Mouse (Mus musculus) left cerebral cortex, adult 18-20 months (tissue): ENCODE measurements around the gene Fam163b. TPM values are rescaled to one million over a fixed set of nuclear protein-coding genes. Genes with fewer than 3 reads are reported as not detected.

ENCODE experiments used
- DNase-seq, 2 experiments: peaks; one replicate each; pipeline ENCODE4 v3.0.0; 2021 to 2022; ENCODE audit warnings: low spot score in 2 of 2, mixed read lengths in 1 of 2
- total RNA-seq, 2 experiments: library from RNA; stranded (reverse); gene quantifications; 2 replicates each; pipeline ENCODE4 v1.2.3; 2021

Gene Fam163b
- total RNA-seq, 2 experiments from 2014 or later = 98.9 to 107 TPM

DNA sequence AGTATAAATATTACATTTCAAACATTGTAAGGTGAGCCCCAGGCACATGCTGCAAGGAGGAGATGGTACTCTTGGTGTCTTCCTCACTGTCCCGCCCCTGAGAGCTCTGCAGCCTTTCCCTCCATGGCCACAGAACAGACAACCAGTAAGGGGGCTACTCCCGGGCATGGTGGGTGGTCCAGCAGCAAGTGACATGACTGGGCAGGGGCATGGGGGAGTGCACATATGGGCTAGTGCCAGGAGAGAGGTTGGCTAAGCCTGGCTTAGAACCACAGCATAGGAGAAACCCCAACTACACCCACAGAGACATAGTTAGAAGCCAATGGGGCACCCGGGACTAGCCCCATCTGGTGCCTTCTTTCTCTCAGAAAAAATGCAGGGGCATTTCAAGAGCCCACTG is 6.0 kb downstream of the Fam163b start:
- DNase-seq = no peak

DNA sequence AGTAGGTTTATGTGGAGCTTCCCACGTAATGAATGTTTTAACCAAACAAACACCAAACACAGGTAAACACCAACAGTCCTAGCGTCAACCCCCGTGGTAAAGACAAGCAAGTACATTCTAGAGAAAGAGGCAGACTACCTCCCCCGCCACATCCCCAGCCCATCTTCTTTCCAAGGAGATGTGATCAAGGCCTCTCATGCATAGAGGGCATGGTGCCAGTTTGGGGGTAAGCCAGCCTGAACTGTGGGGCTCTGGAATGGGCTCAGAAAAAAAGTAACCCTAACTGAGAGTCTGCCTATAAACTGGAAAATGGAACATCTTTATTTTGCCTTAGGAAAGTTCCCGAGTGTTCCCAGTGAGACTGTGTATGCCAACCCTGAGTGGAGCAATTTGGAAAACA is 6.4 kb downstream of the Fam163b start:
- DNase-seq = no peak

DNA sequence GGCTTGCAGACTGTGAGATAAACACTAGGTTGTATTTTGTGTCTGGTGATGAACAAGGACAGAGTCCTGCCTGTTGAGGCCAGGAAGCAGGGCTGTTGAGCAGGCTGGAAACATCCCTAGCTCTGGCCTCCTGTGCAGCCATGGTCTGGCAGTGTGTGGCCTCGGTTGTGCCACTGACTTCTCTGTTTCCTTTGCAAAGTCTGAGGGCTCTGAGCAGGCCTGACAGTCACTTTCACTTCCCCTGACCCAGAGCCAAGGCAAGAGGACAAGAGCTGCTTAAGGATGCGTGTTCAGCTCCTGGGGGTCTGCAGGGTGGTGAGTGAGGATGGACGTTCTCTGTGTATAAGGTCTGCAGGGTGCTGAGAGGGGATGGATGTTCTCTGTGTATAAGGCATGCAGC is 13.3 kb downstream of the Fam163b start:
- DNase-seq = no peak

DNA sequence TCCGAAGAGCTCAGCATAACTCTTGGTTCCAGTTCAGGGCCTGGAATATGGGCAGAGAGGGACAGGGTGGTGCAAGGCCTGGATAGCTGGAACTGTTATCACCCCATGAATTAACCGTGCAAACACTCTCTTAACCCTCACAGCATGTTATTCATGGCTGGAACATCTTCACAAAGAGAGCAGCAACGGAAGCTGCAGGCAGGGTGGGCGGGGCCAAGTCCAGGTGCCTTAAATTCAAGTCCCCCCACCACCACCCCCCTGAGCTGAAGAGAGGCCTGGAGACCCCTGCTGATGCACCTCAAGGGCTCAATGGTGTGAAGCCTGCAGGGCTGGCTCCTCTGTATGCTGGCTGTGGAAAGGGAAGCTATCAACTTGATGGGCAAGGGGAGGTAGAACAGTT is 15.8 kb downstream of the Fam163b start:
- no peak for DNase-seq

DNA sequence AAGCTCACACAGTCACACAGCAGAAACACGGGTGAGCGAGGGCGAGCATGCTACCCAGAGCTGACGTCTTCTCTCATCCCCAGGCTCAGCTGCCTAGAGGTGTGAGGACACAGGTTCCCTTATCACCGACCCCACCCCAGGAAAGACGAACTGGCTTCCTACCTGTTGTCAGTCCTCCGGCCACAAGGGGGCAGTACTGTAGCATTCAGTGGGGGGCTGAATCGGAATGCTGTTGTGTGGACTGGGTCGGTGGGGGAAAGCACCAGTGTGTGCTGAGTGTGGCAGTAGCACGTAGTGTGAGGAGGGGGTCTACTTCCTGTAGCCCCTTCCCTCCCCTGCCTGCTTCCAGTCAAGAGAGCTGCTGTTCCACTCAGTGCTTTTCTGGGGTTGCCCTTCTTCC is 16.3 kb downstream of the Fam163b start:
- peak; percentile 33 to 59 for DNase-seq

DNA sequence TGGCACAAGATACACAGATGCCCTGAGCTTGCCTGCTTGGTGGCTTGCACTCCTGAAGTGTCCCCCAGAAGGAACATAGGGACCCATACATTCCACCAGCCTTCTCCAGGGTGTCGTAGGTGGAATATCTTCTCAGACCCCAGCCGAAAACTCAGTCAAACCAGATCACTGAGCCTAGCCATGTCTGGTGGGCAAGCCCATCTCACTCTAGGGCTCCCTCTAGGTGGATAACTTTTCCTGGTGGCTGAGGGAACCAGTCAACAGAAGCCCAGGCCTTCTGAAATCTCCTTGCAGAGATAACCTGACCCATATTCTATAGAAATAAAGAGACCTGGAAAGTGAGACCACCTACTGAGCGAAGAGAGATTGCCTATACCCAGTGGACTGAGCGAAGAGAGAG is 19.2 kb downstream of the Fam163b start:
- no peak for DNase-seq

DNA sequence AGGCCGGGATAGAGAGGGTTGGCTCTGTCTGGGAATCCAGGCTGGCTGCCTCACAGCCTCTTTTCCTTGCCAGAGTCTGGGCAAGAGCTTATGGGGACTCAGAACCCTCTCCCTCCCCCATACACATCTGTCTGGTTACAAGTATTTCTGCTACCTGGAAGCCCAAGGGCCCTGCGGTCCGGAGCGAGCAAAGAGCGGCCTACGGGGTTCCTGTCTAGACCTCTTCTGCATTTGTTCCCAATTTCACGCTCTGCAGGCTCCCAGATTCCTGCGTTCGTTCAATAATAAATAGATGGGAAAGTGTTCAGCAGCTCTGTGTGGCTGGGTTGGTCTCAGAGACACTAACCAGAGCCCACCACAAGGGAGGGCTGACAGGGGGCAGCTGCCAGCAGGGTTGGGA is 19.7 kb downstream of the Fam163b start:
- DNase-seq = no peak

DNA sequence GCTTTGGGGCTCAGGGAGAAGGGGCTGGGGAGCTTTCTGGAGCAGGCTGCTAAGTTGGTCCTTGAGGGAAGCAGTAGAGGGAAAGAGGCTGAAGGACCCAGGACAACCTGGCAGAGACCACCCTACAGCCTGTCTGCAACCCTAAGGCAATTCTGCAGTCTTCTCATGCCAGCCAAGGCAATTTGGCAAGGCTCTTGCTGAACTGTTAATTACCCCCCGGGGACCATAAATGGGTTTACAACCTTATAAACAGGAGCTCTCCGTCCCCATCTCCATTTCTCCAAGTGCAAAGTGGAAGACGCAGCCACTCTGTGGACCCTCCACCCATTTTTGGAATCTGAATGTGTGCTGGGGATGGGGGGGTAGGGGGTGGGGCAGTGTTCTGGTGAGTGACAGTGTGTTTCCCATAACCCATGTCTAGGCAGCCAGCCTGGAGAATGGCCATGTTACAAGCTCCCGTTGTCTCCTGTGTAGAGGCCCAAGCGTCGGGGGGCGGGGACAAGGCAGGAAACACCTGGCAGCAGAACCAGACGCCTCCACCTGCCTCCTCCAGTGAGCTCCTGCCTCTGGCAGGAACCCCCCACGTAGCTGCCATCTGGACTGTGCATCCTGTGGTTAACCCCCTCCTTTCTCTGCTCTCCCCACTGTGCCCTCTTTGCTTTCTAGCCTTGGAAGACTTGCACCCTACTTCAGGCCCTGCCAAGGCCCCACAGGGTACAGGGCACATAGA is 20.5 kb downstream of the Fam163b start:
- DNase-seq = no peak

DNA sequence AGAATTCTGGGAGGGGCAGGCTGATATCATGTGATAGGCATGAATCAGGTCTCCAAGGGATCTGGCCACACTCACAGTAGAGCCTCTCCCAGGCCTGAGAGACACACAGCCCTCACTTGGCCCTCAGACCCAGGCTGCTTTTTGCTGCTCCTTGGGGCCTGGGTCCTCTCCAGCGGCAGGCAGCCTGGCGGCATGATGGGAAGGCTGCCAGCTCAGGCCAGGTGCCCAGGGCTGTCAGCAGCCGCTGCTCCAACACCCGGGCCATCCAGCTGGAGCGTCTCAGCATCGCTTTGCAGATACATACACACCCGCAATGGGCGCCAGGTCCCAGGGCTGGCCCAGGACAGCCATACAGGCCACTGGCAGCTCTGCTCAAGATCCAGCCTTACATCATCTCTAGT is 22.1 kb downstream of the Fam163b start:
- DNase-seq = no peak

DNA sequence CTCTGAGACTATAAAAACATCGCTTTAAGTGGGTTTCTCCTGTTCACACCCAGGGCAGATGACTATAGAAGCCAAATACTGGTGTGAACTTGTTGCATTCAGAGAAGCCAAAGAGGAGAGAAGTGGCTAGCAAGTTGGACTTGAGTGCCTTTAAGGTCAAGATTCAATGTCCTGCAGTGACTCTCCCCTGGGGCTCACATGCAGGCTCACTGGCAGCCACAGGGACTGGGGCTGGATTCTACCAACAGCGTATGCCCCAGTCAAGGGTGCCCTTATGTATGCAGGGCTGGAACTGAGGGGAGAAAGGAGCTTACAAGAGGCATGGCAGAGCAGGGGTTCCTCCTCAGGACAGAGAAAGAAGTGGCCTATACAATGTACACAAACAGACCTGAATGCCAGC is 22.5 kb downstream of the Fam163b start:
- DNase-seq = no peak

DNA sequence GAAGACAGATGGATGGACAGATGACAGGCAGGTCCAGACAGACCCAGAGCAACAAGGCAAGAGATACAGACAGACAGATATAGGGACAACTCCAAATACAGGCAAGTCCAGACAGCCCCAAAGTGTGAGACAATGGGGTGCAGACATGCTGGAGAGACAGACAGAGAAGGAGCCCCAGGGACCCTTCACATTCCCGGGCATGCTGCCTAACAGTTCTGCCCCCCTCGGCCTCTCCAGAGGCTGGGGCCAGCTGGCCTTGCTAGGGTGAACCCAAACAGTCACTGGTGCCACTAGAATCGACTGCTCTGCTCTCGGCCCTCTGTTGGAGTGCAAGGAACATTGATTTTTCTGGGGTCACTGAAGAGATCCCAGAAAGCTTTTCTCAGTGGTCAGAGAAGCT is 23.8 kb downstream of the Fam163b start:
- no peak for DNase-seq

DNA sequence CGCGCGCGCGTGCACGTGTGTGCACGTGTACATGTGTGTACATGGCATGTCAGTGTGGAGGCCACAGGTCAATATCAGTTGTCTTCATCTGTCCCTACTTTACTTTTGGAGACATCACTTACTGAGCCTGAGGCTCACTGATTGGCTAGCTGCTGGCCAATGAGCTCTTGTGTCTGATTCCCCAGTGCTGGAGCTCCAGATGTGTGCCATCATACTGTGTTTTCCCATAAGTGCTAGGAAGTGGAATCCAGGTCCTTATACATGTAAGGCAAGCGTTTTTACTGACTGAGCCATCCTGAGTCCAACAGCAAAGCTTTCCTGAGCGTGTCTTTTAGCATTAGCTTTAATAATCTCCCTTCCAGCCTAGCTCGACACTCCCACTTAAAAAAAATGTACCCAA is 28.1 kb downstream of the Fam163b start:
- no peak for DNase-seq

DNA sequence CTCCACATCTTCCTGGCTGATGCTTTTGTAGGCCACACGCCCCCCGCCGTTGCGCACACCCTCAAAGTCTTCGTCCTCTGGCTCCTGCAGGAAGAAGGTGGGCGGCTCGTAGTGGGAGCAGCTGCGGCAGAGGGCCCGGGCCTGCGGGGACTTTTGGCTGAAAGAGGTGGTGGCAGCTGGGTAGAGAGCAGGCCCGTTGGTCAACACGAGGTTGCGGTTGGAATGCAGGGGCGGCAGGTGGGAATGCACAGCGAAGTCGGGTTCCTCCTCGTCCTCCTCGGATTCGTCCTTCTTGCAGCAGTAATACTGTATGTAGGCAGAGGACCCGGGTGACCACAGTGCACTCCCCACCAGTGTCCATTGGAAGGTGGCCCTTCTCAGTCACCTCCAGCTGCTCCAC is 29.7 kb downstream of the Fam163b start:
- DNase-seq = peak in 1 of 2 experiments; percentile 45

DNA sequence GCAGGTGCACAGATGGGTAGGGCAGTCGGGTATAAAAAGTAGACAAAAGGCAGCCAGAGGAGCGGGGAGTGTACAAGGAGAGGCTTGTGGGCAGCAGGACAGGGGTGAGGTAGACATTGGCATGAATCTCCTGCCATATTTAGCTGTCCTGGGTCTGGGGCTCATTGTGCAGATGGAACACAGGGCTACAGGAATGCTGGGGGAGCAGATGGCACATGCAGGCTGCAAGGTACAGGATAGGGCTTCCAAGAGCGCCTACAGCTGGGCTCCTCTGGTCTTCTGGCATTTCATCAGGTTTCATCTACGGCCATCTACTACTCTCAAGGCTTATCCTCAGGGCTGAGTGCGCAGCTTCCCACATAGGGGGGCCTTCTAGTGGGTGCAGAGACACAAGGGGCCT is 33.2 kb downstream of the Fam163b start:
- DNase-seq = no peak

DNA sequence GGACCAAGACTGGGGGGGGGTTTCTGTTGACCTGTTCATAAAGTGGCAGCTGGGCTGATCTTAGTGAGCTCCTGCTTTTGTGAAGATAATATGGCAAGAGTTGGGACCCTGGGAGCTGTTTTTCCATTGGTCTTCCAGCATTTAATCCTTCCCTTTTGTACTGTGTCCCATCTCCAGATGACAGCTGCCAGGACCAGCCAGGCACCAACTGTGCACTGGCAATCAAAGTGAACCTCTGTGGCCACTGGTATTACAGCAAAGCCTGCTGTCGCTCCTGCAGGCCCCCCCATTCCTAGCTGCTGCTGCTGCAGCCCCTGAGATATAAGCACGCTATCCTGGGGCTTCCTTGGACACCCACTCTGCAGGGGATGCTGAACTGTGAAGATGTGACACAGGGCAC is 34.1 kb downstream of the Fam163b start:
- no peak for DNase-seq

DNA sequence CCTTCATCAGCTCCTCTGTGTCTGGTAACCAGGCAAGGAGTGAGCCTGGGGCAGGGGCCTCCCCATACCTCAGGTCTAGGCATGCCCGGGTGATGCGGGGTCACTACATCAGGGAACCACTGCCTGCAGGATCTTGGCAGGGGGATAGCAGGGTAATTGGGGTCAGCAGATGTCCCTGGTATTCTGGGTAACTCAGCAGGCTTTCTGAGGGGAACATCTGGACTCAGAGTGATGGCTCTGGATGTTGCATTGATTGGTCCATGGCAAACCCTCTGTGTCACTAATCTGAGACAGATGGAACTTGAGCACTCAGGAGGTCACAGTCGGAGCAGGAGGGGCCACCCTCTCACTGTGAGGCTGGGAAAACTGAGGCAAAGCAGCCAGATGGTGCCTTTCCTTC is 35.5 kb downstream of the Fam163b start:
- no peak for DNase-seq

DNA sequence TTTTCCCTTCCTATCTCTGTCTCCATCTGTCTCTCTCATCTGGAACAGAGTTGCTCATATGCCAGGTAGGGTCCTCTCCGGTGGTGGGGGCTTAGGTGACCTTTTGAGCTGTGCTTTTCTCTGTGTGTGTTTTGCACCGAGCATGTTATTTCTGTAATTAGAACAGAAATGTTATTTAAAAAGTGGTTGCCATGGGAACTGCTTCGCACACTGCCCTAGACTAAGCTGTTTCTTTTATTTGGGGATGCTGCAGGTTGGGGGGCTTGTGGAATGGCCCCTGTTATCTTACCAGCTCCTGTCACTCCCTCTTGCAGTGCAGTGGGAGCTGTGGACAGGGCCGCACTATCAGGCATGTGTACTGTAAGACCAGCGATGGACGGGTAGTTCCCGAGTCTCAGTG is 38.7 kb downstream of the Fam163b start:
- peak in 1 of 2 experiments; percentile 33 for DNase-seq

DNA sequence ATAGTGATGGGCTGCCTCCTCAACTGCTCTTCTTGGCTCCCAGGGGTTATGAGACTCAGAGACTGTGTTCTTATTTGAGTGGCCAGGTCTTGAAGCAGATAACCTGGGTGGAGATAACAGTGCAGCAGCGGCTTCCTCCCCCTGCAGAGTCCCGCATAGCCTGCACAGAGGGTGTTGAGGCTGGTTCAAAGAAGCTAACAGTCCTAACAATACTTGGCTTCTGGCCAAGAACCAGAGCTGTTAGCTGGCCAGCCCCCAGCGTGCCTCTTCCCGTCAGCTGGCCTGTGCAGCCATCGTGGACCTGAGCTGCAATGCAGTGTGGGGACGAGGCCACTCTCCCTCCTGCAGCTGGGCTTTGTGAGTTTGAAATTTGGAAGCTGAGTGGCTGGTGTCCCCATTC is 44.5 kb downstream of the Fam163b start:
- DNase-seq = no peak

DNA sequence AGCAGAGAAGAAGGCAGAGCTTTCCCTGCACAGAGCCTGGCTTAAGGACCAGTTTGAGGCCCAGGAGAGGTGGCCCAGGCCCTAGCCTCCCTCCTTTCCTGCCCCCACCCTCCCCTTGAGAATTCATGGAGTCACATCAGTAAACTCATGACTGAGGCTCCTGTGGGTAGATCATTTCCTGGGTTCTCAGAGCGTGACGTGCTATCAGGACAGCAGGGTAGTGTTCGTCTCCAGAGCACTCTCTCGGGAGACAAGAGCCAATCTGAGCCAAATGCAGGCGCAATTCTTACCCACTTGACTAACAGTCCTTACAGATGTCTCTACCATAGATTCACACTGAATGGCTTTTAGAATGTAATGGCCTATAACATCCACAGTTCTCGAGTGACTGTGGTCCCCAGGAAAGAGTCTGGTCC is 45.0 kb downstream of the Fam163b start:
- no peak for DNase-seq

DNA sequence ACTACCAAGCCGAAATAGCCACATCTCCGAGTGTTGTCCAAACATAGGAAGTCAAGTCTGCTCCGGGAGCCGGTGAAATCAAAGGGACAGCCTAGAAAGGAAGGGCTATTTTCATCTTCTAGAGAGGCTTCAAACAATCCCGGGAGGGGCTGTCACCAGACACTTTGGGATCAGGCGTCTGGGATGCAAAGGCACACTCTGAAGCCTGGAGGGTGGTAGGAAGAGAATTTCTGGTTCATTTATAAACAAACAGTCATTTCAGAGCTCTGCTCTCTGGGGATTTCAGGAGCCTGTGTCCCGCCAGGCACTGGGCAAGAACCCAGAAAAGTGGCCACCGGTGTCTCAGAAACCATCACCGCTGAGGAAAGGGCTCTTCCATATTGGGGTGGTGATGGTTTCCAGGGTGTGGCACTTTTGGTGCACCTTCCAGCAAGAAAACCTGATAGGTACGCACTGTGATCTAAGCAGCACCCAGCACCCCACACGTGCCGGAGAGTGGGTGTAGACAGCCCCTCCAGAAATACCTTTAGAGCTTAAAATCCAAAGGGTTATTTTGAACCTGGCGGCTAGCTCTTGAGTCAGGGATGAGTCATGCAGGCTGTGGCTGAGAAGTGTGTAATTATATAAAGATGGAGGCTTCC is 45.8 kb downstream of the Fam163b start:
- DNase-seq = peak; percentile 59 to 73

DNA sequence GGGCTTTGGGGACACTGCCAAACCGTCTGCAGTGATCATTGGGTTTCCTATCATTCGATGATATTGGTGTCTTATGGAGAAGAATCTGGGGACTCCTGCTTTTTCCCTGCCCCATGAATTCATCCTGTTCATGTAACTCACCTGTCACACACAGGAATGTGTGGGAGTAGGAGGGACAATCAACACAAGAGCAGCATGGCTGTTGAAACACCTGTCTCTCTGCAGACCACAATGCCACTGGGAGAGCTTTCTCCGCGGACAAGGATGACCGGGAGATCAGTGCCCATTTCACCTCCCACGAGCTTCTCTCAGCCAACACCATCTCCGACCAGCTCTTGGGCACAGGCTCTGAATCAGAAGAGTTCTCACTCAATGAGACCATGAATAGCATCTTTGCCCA is 47.1 kb downstream of the Fam163b start:
- no peak for DNase-seq

DNA sequence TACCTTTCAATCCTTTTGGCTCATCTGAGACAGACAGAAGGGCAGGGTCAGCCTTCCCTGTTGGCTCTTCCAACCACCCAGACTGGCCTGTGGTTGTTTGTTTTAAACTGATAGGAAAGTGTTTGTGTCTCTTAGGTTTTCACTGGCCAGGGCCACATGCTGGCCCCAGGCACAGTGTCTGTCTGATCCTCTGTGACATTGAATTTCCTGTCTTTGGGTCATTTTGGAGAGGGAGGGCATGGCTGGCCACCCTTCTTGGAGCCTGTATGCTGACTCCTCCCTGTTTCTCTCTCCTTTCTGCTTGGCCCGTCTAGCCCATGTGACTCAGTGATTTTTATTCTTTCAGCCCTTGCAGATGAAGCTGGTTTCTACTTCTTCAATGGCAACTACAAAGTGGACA is 53.1 kb downstream of the Fam163b start:
- DNase-seq = no peak

DNA sequence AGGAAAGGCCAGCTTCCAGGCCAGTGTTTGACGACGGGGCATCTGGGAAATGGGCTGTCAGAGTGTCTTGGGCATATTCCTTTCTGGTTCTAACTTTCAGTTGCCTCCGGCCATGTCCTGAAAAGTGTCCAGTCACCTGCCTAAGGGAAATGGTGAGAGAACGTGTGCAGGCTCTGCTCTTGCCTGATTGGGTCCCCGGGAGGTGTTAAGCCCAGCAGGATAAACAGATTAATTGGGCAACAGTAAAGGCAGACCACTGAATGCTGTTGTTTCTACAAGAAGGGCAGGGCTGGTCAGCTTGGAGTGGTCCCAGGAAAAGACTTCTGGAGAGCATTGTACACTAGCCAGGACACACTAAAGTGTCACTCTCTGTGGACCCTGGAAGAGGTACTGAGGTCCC is 53.6 kb downstream of the Fam163b start:
- no peak for DNase-seq
